Mouse (Mus musculus) layer of hippocampus, adult 9-11 months (tissue): Measurements from ENCODE around the gene Gpr15.

Experiments
- DNase-seq: peaks from one replicate; pipeline ENCODE4 v3.0.0; 2022

The Gpr15 gene

DNA sequence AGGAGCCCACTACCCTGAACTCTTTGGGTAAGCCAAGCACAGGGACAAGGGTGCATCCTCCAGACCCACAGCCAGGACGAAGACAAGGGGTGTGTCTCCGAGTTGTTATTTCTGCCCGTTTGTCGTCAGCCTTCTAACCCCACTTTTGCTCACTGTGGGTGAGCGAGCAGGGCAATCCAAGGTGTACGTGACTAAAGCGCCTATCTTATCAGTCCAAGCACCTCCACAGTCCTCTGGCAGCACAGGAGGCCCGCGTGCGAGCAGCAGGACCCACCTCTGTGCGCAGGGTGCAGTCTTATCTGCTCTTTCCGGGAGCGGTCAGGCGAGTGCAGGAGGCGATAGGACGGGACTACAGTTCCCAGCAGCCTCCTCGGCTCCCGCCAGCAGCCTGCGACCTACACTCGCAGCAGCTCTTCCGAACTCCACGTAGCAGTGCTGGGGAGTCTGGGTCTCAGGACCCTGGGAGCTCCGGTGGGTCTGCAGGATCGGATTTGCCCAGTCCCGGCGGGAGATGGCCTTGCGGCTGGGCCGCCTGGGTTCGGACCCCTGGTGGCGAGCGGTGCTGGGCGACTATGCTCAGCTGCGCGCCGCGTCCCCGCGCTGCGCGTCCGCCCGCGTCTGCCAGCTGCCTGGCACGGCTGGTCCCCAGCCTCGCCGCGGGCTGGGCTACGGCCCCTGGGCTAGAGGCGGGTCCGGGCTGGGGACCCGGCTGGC, 48.8 kb downstream of the Gpr15 start, which contains the start of gene Cpox:
Gene Cpox, plus strand, starts transcription at position 376 of the 714 bp plus-strand sequence.
- DNase-seq: peak; percentile 87

DNA sequence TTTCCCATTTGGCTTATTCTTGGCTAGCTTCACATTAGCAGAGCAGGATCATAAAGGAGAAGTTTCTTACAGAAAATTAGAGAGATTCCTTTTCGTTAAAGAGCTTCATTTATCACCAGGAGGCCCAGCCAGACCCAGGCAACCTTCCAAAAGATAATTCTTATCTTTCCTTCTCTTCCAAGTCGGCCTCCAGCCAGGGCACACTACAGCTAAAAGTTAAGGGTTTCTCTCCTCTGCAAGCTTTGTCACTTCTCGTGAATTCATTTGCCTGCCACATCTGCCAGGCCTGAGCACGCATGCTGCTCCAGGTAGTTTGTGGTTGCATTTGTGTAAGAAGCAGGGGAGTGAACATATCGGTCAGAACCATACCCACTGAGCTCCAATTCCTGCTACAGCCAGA, 49.6 kb downstream of the Gpr15 start:
- no peak for DNase-seq

DNA sequence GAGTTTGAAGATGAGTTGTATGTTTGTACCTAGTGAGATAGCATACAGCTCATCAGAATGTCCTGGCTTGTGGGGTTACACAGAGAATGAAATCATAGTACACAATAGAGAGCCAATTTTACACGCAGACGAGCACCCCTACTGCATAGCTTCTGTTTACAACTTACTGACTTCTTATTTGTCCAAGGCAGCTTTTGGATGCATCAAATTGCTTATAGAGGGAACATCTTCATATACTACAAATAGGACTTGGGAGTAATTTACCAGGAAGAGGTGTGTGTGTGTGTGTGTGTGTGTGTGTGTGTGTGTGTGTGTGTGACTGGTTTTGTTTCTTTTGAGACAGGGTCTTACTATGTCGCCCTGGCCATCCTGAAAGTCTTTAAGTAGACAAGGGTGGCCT, 50.3 kb downstream of the Gpr15 start:
- no peak for DNase-seq
